Mouse (Mus musculus): Measurements from ENCODE around the gene Rwdd3. TPM values are rescaled to one million over a fixed set of nuclear protein-coding genes. Genes with fewer than 3 reads are reported as not detected.

The Rwdd3 gene
- polyA plus RNA-seq, 1 experiment from 2014 or later = 4.6 TPM

DNA sequence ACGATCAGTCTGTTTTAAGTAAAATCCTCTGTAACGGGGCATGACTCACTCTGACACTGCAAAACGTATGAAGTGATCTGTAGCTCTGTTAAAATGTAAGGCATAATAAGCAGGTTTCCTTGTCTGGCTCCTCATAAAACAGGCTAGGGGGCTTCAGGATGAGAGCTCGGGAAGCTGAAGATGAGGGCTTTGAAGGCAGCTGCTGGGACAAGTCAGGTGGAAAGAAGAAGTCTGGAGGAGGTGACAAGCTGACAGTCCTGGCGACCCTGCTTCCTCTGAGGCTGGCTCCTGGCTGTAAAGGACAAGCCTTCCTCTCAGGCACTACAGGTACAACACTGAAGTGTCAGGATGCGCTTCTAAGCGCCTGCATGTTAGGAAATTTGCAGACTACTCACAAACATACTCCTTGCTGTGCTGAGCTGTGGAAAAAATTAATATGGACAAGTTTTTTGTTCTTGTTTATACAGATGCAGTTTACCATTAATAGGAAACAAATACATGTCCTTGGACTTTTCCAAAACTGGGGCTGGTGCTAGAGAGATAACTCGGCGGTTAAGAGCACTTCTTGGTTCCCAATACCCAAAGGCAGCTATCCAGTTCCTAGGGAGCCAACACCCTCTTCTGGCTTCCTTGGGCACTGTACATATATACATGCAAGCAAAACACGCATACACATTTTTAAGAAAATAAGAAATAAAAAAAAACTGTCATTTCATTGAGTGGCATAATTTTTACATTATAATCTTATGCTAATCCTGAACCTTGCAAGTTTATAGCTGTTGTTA is 13.8 kb downstream of the Rwdd3 start:
- ATAC-seq (replicated peaks; ENCODE audit: low FRiP score) = no peak
- no peaks in the 10 kb centered on the region for H3K27me3 ChIP-seq
- no peak overlapping the region for H3K4me3 ChIP-seq (replicated peaks)
- H3K27ac ChIP-seq = no peak overlapping the region
- H3K9ac ChIP-seq = no peak overlapping the region
- H3K4me2 ChIP-seq = no peak overlapping the region
- H3K9me3 ChIP-seq (replicated peaks) = no peaks in the 10 kb centered on the region
- H3K36me3 ChIP-seq = no peaks in the 10 kb centered on the region
- WGBS = 62% methylated on average over 10 of the region's 10 CpGs
- H3K4me1 ChIP-seq = no peaks in the 10 kb centered on the region

DNA sequence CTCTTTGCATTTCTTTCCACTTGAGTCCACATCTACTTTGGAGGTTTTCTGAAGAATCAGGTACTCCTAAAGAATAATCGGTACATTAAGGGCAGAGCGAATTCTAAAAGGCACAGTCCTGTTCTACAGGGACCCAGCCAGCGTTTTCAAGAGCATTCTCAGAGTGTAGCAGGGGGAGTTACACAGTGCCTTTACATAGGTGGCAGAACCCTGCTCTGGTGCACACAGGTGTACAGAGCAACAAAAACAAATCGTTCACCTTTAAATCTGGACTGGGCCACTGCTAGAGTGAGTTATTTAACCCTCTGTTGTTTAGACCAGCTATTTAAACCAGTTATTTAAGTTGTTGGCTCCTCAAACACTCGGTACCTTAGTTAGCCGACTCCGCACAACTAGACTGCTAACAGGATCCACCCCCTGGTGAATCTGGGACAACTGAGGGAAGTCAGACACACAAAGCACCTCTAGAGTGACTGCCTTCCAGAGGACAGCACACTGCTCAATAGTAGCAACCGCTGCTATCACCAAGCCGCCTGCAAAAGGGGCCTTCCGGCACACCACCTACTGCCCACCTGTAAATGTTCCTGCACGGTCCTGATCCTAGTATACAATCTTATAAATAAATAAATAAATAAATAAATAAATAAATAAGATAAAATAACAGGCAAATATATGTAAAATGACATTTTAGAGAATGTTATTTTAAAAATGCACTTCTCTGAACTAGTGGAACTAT is 14.9 kb downstream of the Rwdd3 start:
- ATAC-seq (replicated peaks; ENCODE audit: low FRiP score) = no peak
- H3K9ac ChIP-seq = no peak overlapping the region
- 67% methylated on average over 11 of the region's 11 CpGs for WGBS
- no peak overlapping the region for H3K4me3 ChIP-seq (replicated peaks)
- H3K4me2 ChIP-seq = no peak overlapping the region
- no peaks in the 10 kb centered on the region for H3K36me3 ChIP-seq
- no peaks in the 10 kb centered on the region for H3K9me3 ChIP-seq (replicated peaks)
- no peaks in the 10 kb centered on the region for H3K4me1 ChIP-seq
- no peak overlapping the region for H3K27ac ChIP-seq
- no peaks in the 10 kb centered on the region for H3K27me3 ChIP-seq

DNA sequence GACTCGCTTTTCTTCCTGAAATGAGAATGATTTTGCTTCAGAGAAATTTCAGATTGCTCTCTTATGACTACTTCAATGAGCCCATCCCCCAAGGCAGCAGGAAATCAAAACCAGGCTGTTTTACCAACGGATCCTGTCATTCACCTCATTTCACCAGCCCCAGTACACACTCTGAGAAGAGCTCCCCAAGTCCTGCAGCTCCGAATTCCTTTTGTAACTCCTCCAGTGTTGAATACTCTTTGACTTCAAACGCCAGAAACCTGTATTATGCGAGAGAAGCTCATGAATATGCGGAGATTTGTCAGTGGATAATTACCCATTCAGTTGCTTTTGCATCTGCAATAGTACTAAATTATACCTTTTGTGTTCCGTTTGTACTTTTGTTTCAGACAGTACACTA is 15.5 kb downstream of the Rwdd3 start:
- H3K4me1 ChIP-seq = no peaks in the 10 kb centered on the region
- H3K4me2 ChIP-seq = no peak overlapping the region
- no peak overlapping the region for H3K9ac ChIP-seq
- H3K4me3 ChIP-seq (replicated peaks) = no peak overlapping the region
- H3K9me3 ChIP-seq (replicated peaks) = no peaks in the 10 kb centered on the region
- no peaks in the 10 kb centered on the region for H3K27me3 ChIP-seq
- H3K36me3 ChIP-seq = no peaks in the 10 kb centered on the region
- WGBS = 40% methylated on average over 7 of the region's 7 CpGs
- no peak overlapping the region for H3K27ac ChIP-seq
- no peak for ATAC-seq (replicated peaks; ENCODE audit: low FRiP score)

DNA sequence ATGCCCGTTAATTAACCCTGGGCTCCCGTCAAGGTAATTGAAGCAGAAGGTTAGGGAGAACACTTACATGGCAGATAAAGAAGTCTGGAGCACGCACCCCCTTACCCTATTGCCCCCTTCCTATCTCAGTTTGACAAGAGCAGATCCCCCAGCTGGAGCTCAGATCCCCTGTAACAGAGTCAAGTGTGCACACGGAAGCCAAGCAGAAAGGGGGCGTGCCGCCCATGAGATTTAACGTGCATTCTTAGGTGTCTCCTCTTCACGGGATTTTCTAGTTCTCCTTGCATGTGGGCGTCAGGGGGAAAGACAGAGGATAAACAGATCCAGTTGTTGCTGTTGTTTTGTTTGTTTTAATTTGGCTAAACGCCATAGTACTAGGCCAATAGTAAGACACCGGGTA is 37.6 kb downstream of the Rwdd3 start:
- H3K27ac ChIP-seq = no peak overlapping the region
- H3K4me1 ChIP-seq = no peaks in the 10 kb centered on the region
- H3K27me3 ChIP-seq = no peaks in the 10 kb centered on the region
- ATAC-seq (replicated peaks; ENCODE audit: low FRiP score) = no peak
- no peaks in the 10 kb centered on the region for H3K9me3 ChIP-seq (replicated peaks)
- H3K4me2 ChIP-seq = no peak overlapping the region
- H3K4me3 ChIP-seq (replicated peaks) = no peak overlapping the region
- H3K36me3 ChIP-seq = no peaks in the 10 kb centered on the region
- 76% methylated on average over 11 of the region's 11 CpGs for WGBS
- no peak overlapping the region for H3K9ac ChIP-seq

DNA sequence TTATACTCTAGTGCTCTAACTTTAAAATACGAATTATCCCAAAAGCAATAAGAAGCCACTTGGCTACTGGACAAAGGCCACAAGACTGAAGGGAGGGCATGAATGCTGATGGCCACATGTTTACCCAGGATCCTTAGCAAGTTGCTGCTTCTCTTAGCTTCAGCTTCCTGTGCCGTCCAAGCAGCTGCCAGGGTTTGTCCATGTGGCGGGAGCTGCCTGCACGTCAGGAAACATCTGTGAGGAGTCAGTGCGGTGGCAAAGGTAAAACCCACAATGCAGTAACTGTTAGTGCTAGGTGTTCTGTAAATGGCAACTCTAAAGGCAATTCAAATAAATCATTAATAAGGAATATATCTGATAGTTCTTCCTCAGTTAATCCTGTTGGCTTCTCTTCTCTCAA is 38.5 kb downstream of the Rwdd3 start:
- H3K9me3 ChIP-seq (replicated peaks) = no peaks in the 10 kb centered on the region
- H3K36me3 ChIP-seq = no peaks in the 10 kb centered on the region
- ATAC-seq (replicated peaks; ENCODE audit: low FRiP score) = no peak
- no peak overlapping the region for H3K9ac ChIP-seq
- WGBS = 88% methylated on average over 5 of the region's 5 CpGs
- H3K4me2 ChIP-seq = no peak overlapping the region
- no peak overlapping the region for H3K4me3 ChIP-seq (replicated peaks)
- no peaks in the 10 kb centered on the region for H3K27me3 ChIP-seq
- H3K27ac ChIP-seq = no peak overlapping the region
- H3K4me1 ChIP-seq = no peaks in the 10 kb centered on the region

DNA sequence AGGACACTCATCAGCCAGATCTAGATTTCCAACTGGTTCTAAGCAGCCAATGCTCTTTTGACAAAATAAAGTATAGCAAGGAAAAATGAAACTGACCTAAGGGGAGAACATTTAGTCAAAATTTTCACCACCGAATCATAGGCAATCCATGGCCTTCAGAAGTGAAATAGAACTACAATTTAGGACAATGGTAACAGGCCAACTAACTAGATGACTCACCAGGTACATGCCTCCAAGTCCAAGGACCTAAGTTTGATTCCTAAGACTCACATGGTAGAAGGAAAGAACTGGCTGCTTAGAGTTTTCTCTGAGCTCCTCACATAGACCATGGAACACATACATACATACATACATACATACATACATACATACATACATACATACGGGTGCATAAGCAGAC is 44.3 kb downstream of the Rwdd3 start:
- H3K4me1 ChIP-seq = no peaks in the 10 kb centered on the region

DNA sequence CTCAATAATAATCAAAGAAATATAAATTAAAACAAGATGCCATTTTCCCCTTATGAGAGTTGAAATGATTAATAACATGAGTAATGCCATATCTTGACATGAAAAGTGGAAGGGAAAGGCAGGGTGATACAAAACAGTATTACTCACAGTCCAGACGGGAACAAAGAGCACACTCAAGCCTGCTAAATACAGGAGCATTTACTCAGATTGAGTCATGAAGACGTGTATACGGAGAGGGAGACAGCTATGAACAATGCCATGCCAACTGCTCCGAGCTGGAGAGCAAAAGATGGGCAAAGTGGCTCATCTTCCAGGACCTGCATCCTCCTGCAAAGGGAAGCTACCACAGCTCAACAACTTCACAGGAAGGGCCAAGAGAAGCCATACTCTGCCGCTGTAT is 45.0 kb downstream of the Rwdd3 start:
- 82% methylated on average over 5 of the region's 5 CpGs for WGBS
- no peak overlapping the region for H3K4me2 ChIP-seq
- no peak overlapping the region for H3K27ac ChIP-seq
- ATAC-seq (replicated peaks; ENCODE audit: low FRiP score) = no peak
- H3K9me3 ChIP-seq (replicated peaks) = no peaks in the 10 kb centered on the region
- H3K36me3 ChIP-seq = no peaks in the 10 kb centered on the region
- H3K4me3 ChIP-seq (replicated peaks) = no peak overlapping the region
- no peaks in the 10 kb centered on the region for H3K27me3 ChIP-seq
- no peak overlapping the region for H3K9ac ChIP-seq
- no peaks in the 10 kb centered on the region for H3K4me1 ChIP-seq

More for the DNA sequence above, 44.3 kb downstream of the Rwdd3 start:
- Histone ChIP-seq H3K9me3 (replicated peaks) (no peaks in the 10 kb centered on the region), H3K9ac (no peak overlapping the region), H3K27ac (no peak overlapping the region), H3K4me2 (no peak overlapping the region), H3K36me3 (no peaks in the 10 kb centered on the region), H3K27me3 (no peaks in the 10 kb centered on the region), H3K4me3 (replicated peaks) (no peak overlapping the region)
- WGBS = 84% methylated on average over 2 of the region's 2 CpGs
- ATAC-seq (replicated peaks; ENCODE audit: low FRiP score) = no peak

DNA sequence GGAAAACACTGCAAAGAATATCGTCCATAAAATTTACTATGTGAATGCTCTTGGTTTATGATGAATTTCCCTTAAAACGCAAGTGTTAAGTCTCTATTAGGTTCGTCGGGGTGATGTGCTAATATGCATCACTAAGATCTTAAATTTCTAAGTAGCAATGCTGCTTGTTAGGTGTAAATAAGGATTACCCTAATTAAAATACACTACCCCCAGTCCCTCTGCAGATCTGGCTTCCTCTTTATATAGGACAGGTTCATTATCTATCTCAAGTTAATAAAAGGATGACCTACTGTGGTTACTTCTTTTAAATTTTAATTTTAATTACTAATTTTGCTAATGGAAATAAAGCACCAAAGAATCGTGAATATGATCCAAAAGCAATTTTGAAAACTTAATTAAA is 50.4 kb downstream of the Rwdd3 start:
- Histone ChIP-seq H3K27me3 (no peaks in the 10 kb centered on the region), H3K9ac (no peak overlapping the region), H3K4me2 (no peak overlapping the region), H3K4me1 (0 out of 2 replicates have a peak, but pooled peaks cover 6% of the 10 kb centered on the region), H3K36me3 (no peaks in the 10 kb centered on the region), H3K9me3 (replicated peaks) (no peaks in the 10 kb centered on the region), H3K4me3 (replicated peaks) (no peak overlapping the region), H3K27ac (no peak overlapping the region)
- ATAC-seq (replicated peaks; ENCODE audit: low FRiP score) = no peak
- WGBS = 80% methylated on average over 5 of the region's 5 CpGs

DNA sequence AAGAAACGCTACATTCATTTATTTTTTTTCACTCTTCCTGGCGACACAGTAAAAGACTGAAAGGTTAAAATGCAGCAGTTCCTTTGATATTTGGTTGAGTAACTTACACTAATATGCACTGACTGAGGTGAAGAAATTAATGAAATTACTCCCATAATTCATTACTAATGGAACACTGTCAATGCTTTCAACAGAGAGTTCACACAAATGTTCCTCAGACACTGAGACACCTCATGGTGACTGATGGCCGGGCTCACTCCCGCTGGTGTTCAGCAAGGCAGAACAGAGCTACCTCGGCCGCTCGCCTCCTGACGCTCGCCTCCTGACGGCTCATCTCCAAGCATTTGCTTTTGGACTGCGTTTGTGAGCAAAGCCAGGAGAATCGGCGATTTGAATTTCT is 54.9 kb downstream of the Rwdd3 start:
- peak; percentile 73; the same call in 1 of the 2 replicates for ATAC-seq (replicated peaks; ENCODE audit: low FRiP score)
- no peak overlapping the region for H3K9ac ChIP-seq
- no peaks in the 10 kb centered on the region for H3K36me3 ChIP-seq
- H3K4me3 ChIP-seq (replicated peaks) = no peak overlapping the region
- 0 out of 2 replicates have a peak, but pooled peaks cover 6% of the 10 kb centered on the region for H3K4me1 ChIP-seq
- H3K4me2 ChIP-seq = 0 out of 2 replicates have a peak overlapping the region, but pooled peaks have one; percentile 21
- H3K27me3 ChIP-seq = no peaks in the 10 kb centered on the region
- H3K9me3 ChIP-seq (replicated peaks) = no peaks in the 10 kb centered on the region
- 41% methylated on average over 13 of the region's 13 CpGs for WGBS
- H3K27ac ChIP-seq = no peak overlapping the region

- WGBS = 68% methylated on average over 5 of the region's 5 CpGs
These were observed 55.4 kb downstream of the Rwdd3 start for GRCm38 (mm10) chr3:121116067-121116466.

DNA sequence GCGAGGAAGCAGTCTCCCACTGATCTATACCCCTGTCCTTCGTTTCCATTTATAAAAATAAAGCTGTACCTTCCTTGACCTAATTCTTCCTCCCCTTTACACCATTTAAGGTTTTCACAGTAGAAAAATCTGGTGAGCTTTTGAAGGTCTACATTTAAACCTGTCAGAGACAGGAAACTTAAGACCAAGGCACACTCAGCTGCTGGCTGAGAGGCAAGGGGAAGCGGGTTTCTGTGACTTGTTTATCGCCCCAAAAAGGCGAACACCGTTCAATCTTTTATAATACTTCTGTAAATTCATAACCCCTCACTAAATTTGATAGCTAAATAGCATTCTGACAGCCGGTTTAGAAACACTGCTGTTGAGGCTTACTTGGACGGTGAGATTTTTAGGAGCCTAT is 60.4 kb downstream of the Rwdd3 start:
- 76% methylated on average over 8 of the region's 8 CpGs for WGBS
- no peak for ATAC-seq (replicated peaks; ENCODE audit: low FRiP score)
- no peak overlapping the region for H3K4me2 ChIP-seq
- no peak overlapping the region for H3K27ac ChIP-seq
- H3K9ac ChIP-seq = no peak overlapping the region
- no peak overlapping the region for H3K4me3 ChIP-seq (replicated peaks)
- no peaks in the 10 kb centered on the region for H3K9me3 ChIP-seq (replicated peaks)
- H3K27me3 ChIP-seq = no peaks in the 10 kb centered on the region
- no peaks in the 10 kb centered on the region for H3K4me1 ChIP-seq
- no peaks in the 10 kb centered on the region for H3K36me3 ChIP-seq

More at GRCm38 (mm10) chr3:121116067-121116466, 55.4 kb downstream of the Rwdd3 start:
- H3K4me1 ChIP-seq = 0 out of 2 replicates have a peak, but pooled peaks cover 6% of the 10 kb centered on the region
- H3K9me3 ChIP-seq (replicated peaks) = no peaks in the 10 kb centered on the region
- no peak overlapping the region for H3K4me2 ChIP-seq
- H3K27me3 ChIP-seq = no peaks in the 10 kb centered on the region
- H3K9ac ChIP-seq = no peak overlapping the region
- 0 out of 2 replicates have a peak, but pooled peaks have one; percentile 49 for ATAC-seq (replicated peaks; ENCODE audit: low FRiP score)
- no peak overlapping the region for H3K27ac ChIP-seq
- no peaks in the 10 kb centered on the region for H3K36me3 ChIP-seq
- no peak overlapping the region for H3K4me3 ChIP-seq (replicated peaks)

- WGBS = 69% methylated on average over 7 of the region's 7 CpGs
- no peaks in the 10 kb centered on the region for H3K9me3 ChIP-seq (replicated peaks)
- no peaks in the 10 kb centered on the region for H3K36me3 ChIP-seq
- H3K27me3 ChIP-seq = no peaks in the 10 kb centered on the region
- no peaks in the 10 kb centered on the region for H3K4me1 ChIP-seq
- no peak overlapping the region for H3K4me2 ChIP-seq
- no peak overlapping the region for H3K27ac ChIP-seq
- ATAC-seq (replicated peaks; ENCODE audit: low FRiP score) = no peak
- H3K9ac ChIP-seq = no peak overlapping the region
- H3K4me3 ChIP-seq (replicated peaks) = no peak overlapping the region
These were observed 61.1 kb downstream of the Rwdd3 start for GRCm38 (mm10) chr3:121110430-121110829.

All from kidney, embryonic 15.5 days (tissue).